Mouse (Mus musculus) ovary, adult 2 months (tissue): ENCODE data around the gene Jph2. TPM values are rescaled to one million over a fixed set of nuclear protein-coding genes. Genes with fewer than 3 reads are reported as not detected.

ENCODE experiments used
- polyA plus RNA-seq: library from polyadenylated mRNA; depleted of rRNA; stranded (reverse); fragments of >200 nt; gene quantifications from 2 replicates; pipeline ENCODE4 v1.2.3, GENCODE M21; 2012; rRNA removed

Gene Jph2
- polyA plus RNA-seq, result 61.7 and 96.2 TPM in 2 replicates

GRCm38 (mm10) chr2:163397905-163398304 is at the start of gene Jph2:
Gene Jph2, minus strand, starts transcription at chr2:163397993.

GRCm38 (mm10) chr2:163438246-163438618 is 40.4 kb upstream of the Jph2 start, which contains the start of gene Gdap1l1:
Gene Gdap1l1, plus strand, starts transcription at chr2:163438476.

GRCm38 (mm10) chr2:163424597-163424996 is 26.8 kb upstream of the Jph2 start, which contains the start of gene Oser1:
Gene Oser1, minus strand, starts transcription at chr2:163424697.

Other genes starting within 250 kb of the Jph2 start
- gene Tox2, start 194.9 kb downstream of the Jph2 start, polyA plus RNA-seq, result 233 and 269 TPM in 2 replicates
- gene Oser1, start 26.7 kb upstream of the Jph2 start, polyA plus RNA-seq, result 12.2 and 17.4 TPM in 2 replicates
- gene Gdap1l1, start 40.5 kb upstream of the Jph2 start, polyA plus RNA-seq, result 4.2 and 6.4 TPM in 2 replicates
- 16.3 and 18.7 TPM in 2 replicates for gene Fitm2, start 74.6 kb upstream of the Jph2 start, polyA plus RNA-seq
- gene R3hdml, start 94.3 kb upstream of the Jph2 start, polyA plus RNA-seq, result 1.5 and 1.8 TPM in 2 replicates
- gene Hnf4a, start 108.8 kb upstream of the Jph2 start, polyA plus RNA-seq, result 1.7 and 1.9 TPM in 2 replicates
- gene Ttpal, start 204.3 kb upstream of the Jph2 start, polyA plus RNA-seq, result 28.1 and 30.3 TPM in 2 replicates
- gene Serinc3, start 247.1 kb upstream of the Jph2 start, polyA plus RNA-seq, result 418 and 494 TPM in 2 replicates